Mouse (Mus musculus): ENCODE data around the gene Rgs7.

DNA sequence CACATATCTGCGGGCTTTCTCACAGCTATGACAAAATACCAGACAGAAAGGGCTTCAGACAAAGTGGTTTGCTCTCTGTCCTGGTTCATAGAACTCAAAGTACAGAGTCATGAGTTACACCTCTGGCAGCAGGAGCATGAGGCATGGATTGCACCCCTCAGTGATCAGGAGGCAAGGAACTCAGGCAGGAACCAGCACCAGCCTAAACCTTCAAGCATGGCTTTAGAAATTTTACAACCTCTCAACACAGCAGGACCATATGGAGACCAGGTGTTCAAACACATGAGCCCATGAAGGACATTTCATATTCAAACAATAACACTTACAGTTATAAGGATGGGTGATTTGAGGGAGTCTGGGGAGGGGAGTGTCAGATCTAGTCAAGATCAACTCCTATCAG lies 49.4 kb downstream of the Rgs7 start:
- no peak for TF ChIP-seq POLR2A (IDR thresholded peaks at IDR 0.05; ENCODE audit: low read depth, low read length)
- TF ChIP-seq CTCF (IDR thresholded peaks at IDR 0.05; ENCODE audit: extremely low read depth, insufficient read length, insufficient replicate concordance, low read depth, low read length) = no peak
